In the genomic region with DNA sequence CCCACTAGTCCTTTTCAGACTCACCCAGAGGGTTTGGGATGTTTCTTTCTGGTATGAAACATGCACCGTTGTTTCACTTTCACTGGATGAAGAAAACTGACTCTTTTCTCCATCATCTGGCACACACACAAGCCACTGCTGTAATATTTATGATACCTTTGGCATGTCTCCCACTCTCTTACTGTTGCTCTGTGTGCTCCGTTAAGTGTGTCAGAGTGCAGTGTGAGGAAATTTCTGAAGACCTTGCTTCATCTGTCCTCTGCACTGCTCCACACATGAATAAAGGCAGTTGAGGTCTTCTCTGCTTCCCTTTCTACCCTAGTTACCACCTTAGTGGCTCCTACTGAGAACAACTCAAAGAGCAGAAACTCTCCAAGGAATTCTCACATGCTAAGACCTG, we compare ENCODE assay signal across 29 mouse cellular contexts.
DNase-seq lines count a peak whose midpoint lies in the region; ATAC-seq and TF ChIP-seq lines count a peak whose summit lies in the region.
"Had no signal": no experiment of that assay in that cellular context is flagged by ENCODE, and none has a peak within 500 bp of the region (broad histone marks: within the 10 kb centered on the region; RNA-seq: fewer than 3 reads in every experiment).

No protein-coding gene starts in this region.

- H3K9ac ChIP-seq in kidney, postnatal 0 days (ENCODE audit: low read depth, low read length): no peak overlapping the region
- H3K9ac ChIP-seq in intestine, postnatal 0 days (ENCODE audit: low read depth, low read length): no peak overlapping the region
- H3K9ac ChIP-seq: heart, embryonic 13.5 days; hindbrain, embryonic 15.5 days; kidney, embryonic 15.5 days had no signal

- WGBS in kidney, postnatal 0 days: 41% methylated on average over 2 of the region's 2 CpGs
- 66% methylated on average over 2 of the region's 2 CpGs for WGBS in intestine, postnatal 0 days

- no peak overlapping the region for H3K4me2 ChIP-seq in kidney, postnatal 0 days (ENCODE audit: low read length)
- no peak overlapping the region for H3K4me2 ChIP-seq in intestine, postnatal 0 days (replicated peaks; ENCODE audit: low read depth)
- H3K4me2 ChIP-seq: heart, embryonic 13.5 days; hindbrain, embryonic 15.5 days; kidney, embryonic 15.5 days had no signal

- no peaks in the 10 kb centered on the region for H3K36me3 ChIP-seq in kidney, postnatal 0 days (ENCODE audit: insufficient read depth, low read length)
- H3K36me3 ChIP-seq in intestine, postnatal 0 days (ENCODE audit: control insufficient read depth, insufficient read depth): no peaks in the 10 kb centered on the region
- H3K36me3 ChIP-seq: heart, embryonic 13.5 days; hindbrain, embryonic 10.5 days; hindbrain, embryonic 15.5 days; kidney, embryonic 15.5 days had no signal

- no peak for ATAC-seq in kidney, postnatal 0 days (replicated peaks; ENCODE audit: low FRiP score, low read depth)
- ATAC-seq in intestine, postnatal 0 days: no peak
- ATAC-seq: forebrain, embryonic 14.5 days; inflammation-experienced regulatory T-cells, adult 6 months; Patski had no signal

- no peaks in the 10 kb centered on the region for H3K4me1 ChIP-seq in kidney, postnatal 0 days (replicated peaks; ENCODE audit: insufficient read depth, low read length)
- H3K4me1 ChIP-seq in intestine, postnatal 0 days (replicated peaks; ENCODE audit: control insufficient read depth, insufficient read depth, low read length): no peaks in the 10 kb centered on the region
- H3K4me1 ChIP-seq: hindbrain, embryonic 10.5 days; hindbrain, embryonic 15.5 days; kidney, embryonic 15.5 days had no signal

- H3K27me3 ChIP-seq in kidney, postnatal 0 days (ENCODE audit: insufficient read depth, low read length): no peaks in the 10 kb centered on the region
- H3K27me3 ChIP-seq in intestine, postnatal 0 days (replicated peaks; ENCODE audit: control insufficient read depth, insufficient read depth, low read length): no peaks in the 10 kb centered on the region
- H3K27me3 ChIP-seq: CH12.LX; heart, embryonic 13.5 days; hindbrain, embryonic 15.5 days; kidney, embryonic 15.5 days; Patski had no signal

- no peak overlapping the region for H3K27ac ChIP-seq in kidney, postnatal 0 days
- no peak overlapping the region for H3K27ac ChIP-seq in intestine, postnatal 0 days (ENCODE audit: low read depth, low read length)
- H3K27ac ChIP-seq: heart, embryonic 13.5 days; hindbrain, embryonic 10.5 days; hindbrain, embryonic 15.5 days; kidney, embryonic 15.5 days had no signal

- H3K9me3 ChIP-seq in kidney, postnatal 0 days (replicated peaks; ENCODE audit: low read length): no peaks in the 10 kb centered on the region
- H3K9me3 ChIP-seq in intestine, postnatal 0 days (ENCODE audit: control insufficient read depth): no peaks in the 10 kb centered on the region
- H3K9me3 ChIP-seq: heart, embryonic 13.5 days; hindbrain, embryonic 10.5 days; hindbrain, embryonic 15.5 days; kidney, embryonic 15.5 days had no signal

- TF ChIP-seq CTCF in kidney, postnatal 0 days (IDR thresholded peaks at IDR 0.05; ENCODE audit: low read depth): no peak
- TF ChIP-seq CTCF in intestine, postnatal 0 days (IDR thresholded peaks at IDR 0.05; ENCODE audit: low read depth): no peak

- H3K4me3 ChIP-seq in kidney, postnatal 0 days (replicated peaks; ENCODE audit: low read depth, low read length): no peak overlapping the region
- no peak overlapping the region for H3K4me3 ChIP-seq in intestine, postnatal 0 days (ENCODE audit: low read depth, low read length)
- H3K4me3 ChIP-seq: heart, embryonic 13.5 days; hindbrain, embryonic 10.5 days; hindbrain, embryonic 15.5 days; kidney, embryonic 15.5 days had no signal

- peak; percentile 38 for DNase-seq in kidney, postnatal 0 days (ENCODE audit: low spot score)
- no peak for DNase-seq in kidney, postnatal 25 days
- peak; percentile 70 for DNase-seq in 3T3-L1 (ENCODE audit: low read depth, low spot score)
- DNase-seq in NIH3T3 (ENCODE audit: low read depth): peak; percentile 81
- DNase-seq in gonadal fat pad, adult 2 months (ENCODE audit: low read depth): peak; percentile 55
- DNase-seq in frontal cortex, postnatal 25 days (ENCODE audit: low spot score in 2 of 2): no peak
- DNase-seq: cerebellum, adult 2 months; cerebellum, postnatal 14 days; gastrocnemius, postnatal 36 days; heart, postnatal 10 days; kidney, adult 18-20 months; kidney, postnatal 4 days; left cerebral cortex, postnatal 4 days; liver; lung, postnatal 10 days; midbrain, embryonic 14.5 days; right cerebral cortex, postnatal 25 days; spleen, adult 18-20 months; thymus, adult 18-20 months; thymus, postnatal 25 days had no signal

Comparison
In these comparisons a context has a peak if more than half of its experiments do, and no peak if none do; other contexts are left out.
1. DNase-seq: peak in kidney, postnatal 0 days (single experiment), 3T3-L1 (single experiment), NIH3T3 (single experiment) and gonadal fat pad, adult 2 months (single experiment); none in kidney, postnatal 25 days (0 of 2) and frontal cortex, postnatal 25 days (0 of 2).